Mouse (Mus musculus): ENCODE measurements around the gene Mcidas. TPM values are rescaled to one million over a fixed set of nuclear protein-coding genes. Genes with fewer than 3 reads are reported as not detected.
A peak's percentile ranks its signal among the peaks of the same experiment; 100 is the strongest.

The Mcidas gene
- polyA plus RNA-seq, 1 experiment from 2014 or later: not detected

GRCm38 (mm10) chr13:113047647-113048046 is 54.0 kb downstream of the Mcidas start:
- ATAC-seq (replicated peaks; ENCODE audit: low FRiP score, low read depth) (no peak), DNase-seq (ENCODE audit: low spot score) (no peak)
- Histone ChIP-seq H3K36me3 (ENCODE audit: insufficient read depth, low read length) (0 out of 2 replicates have a peak, but pooled peaks cover 2% of the 10 kb centered on the region), H3K27ac (no peak overlapping the region), H3K4me2 (ENCODE audit: low read length) (no peak overlapping the region), H3K27me3 (ENCODE audit: insufficient read depth, low read length) (no peaks in the 10 kb centered on the region), H3K4me1 (replicated peaks; ENCODE audit: insufficient read depth, low read length) (peaks cover 2% of the 10 kb centered on the region; the same call in 1 of the 2 replicates), H3K9ac (ENCODE audit: low read depth, low read length) (no peak overlapping the region), H3K4me3 (replicated peaks; ENCODE audit: low read depth, low read length) (no peak overlapping the region), H3K9me3 (replicated peaks; ENCODE audit: low read length) (no peaks in the 10 kb centered on the region)
- WGBS: 78% methylated on average over 3 of the region's 3 CpGs
- peak; percentile 34; the same call in 1 of the 2 replicates for TF ChIP-seq CTCF (IDR thresholded peaks at IDR 0.05; ENCODE audit: low read depth)

MicroRNAs within 50 kb of the gene (microRNA counts, 519-probe panel; counts per million panel counts)
- 330 counts per million, percentile 68 among the panel's probes with 10 or more counts for microRNA mmu-miR-449a
- microRNA mmu-miR-449b: 330 counts per million, percentile 68 among the panel's probes with 10 or more counts
- microRNA mmu-miR-449c: 330 counts per million, percentile 68 among the panel's probes with 10 or more counts

Small RNAs within 50 kb of the gene (microRNA-seq; reads per million reads assigned to microRNA genes)
- gene Mir449a: 43.7 reads per million, percentile 43 among the genes with 10 or more reads in this experiment
- gene Mir449b: not detected
- gene Mir449c: not detected

Other genes starting within 250 kb of the Mcidas start
- gene Plpp1, start 193.1 kb upstream of the Mcidas start, polyA plus RNA-seq (2015; fragmentation: Nextera tagmentation; extraction: Ambion mirVana): 135 TPM in 2 replicates
- 44.5 and 46.0 TPM in 2 replicates for gene Mtrex, start 66.4 kb upstream of the Mcidas start, polyA plus RNA-seq (2015; fragmentation: Nextera tagmentation; extraction: Ambion mirVana)
- 19.1 and 20.0 TPM in 2 replicates for gene Dhx29, start 66.4 kb upstream of the Mcidas start, polyA plus RNA-seq (2015; fragmentation: Nextera tagmentation; extraction: Ambion mirVana)
- gene Ccno, start 6.0 kb upstream of the Mcidas start, polyA plus RNA-seq (2015; fragmentation: Nextera tagmentation; extraction: Ambion mirVana): 0.29 and 0.33 TPM in 2 replicates
- not detected in 2 replicates for gene Cdc20b, start 41.3 kb downstream of the Mcidas start, polyA plus RNA-seq (2015; fragmentation: Nextera tagmentation; extraction: Ambion mirVana)
- 153 and 165 TPM in 2 replicates for gene Gpx8, start 52.6 kb downstream of the Mcidas start, polyA plus RNA-seq (2015; fragmentation: Nextera tagmentation; extraction: Ambion mirVana)
- gene Gzma, start 107.1 kb downstream of the Mcidas start, polyA plus RNA-seq (2015; fragmentation: Nextera tagmentation; extraction: Ambion mirVana): 0.52 and 0.79 TPM in 2 replicates
- 4.3 and 5.0 TPM in 2 replicates for gene Esm1, start 215.8 kb downstream of the Mcidas start, polyA plus RNA-seq (2015; fragmentation: Nextera tagmentation; extraction: Ambion mirVana)
- gene Gzmk, start 232.1 kb downstream of the Mcidas start, polyA plus RNA-seq (2015; fragmentation: Nextera tagmentation; extraction: Ambion mirVana): not detected in 2 replicates

Measured in kidney, postnatal 0 days (tissue).